Mouse (Mus musculus): ENCODE results near the gene Fam221a.

Fam221a gene

DNA sequence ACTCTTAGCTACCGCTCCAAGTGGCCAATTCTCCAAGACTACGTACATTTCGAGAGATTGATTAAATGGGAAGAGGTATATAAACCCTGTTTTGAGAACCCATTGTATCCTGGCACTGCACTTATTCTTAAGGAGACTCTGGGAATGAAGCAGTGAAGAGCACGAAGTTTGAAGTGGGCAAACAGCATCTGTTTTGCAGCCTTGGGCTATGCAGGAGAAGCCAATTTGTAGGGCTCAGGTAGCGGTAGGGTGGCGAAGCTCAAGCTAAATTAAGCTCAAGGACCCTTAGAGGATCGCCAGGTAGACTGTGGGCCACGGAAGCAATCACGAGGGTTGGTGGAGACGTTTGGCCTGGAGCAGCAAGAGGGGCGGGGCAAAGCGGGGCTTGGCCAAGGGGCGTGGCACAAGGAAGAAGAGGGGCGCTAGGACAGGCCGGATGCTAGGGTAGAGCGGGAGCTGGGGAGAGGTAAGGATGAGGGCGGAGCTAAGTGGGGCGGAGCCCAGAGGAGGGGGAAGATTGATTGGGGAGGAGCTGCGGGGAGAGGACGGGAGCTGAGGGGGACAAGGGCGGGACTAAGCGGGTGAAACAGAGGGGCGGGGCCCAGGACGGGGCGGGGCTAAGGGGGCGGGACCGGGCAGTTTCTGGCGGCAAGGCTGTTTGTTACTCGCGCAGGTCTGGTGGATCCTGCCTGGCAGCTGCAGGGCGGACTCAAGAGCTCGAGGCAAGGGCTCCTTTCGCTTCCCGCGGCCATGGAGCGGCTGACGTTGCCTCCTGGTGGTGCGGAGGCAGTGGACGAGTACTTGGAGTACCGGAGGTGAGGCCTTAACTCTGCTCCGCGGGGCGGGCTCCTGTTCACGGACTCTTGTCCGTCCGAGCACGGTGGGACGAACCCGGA is at the start of gene Fam221a:
TSS of gene Fam221a (plus strand) at position 581 of the 896 bp plus-strand sequence.
- DNase-seq: peak; percentile 75

DNA sequence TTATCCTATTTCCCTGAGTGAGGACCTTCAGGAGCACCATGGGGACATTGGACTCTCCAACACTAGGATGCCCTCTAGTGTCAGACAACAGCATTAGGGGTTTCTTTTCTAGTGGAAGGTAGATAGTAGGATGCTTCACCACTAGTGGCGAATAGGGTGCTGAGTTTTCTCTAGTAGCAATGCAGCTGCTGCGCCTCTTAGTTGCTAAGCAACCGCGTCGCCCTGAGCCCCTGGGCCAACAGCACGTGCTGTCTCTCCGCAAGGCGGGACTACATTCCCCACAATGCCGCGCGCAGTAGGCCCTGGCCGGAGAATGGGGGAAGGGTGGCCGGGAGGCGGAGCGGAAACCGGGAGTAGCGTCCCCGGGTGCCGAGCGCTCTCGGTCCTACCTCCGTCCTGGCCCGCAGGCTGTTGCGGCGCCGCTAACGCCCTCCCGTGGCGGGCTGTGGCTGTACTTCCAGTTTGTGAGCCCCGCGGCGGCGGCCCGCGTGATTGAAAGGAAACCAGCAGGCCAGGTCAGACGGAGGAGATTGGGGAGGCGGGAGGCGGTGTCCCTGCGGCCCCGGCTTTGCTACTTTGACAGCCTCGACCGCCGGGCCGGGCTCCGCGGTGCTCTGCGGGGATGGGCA is 48.5 kb upstream of the Fam221a start, which contains the start of gene Ccdc126:
TSS of gene Ccdc126 (plus strand) at position 309 of the 629 bp plus-strand sequence.
- peak; percentile 96 for DNase-seq

DNA sequence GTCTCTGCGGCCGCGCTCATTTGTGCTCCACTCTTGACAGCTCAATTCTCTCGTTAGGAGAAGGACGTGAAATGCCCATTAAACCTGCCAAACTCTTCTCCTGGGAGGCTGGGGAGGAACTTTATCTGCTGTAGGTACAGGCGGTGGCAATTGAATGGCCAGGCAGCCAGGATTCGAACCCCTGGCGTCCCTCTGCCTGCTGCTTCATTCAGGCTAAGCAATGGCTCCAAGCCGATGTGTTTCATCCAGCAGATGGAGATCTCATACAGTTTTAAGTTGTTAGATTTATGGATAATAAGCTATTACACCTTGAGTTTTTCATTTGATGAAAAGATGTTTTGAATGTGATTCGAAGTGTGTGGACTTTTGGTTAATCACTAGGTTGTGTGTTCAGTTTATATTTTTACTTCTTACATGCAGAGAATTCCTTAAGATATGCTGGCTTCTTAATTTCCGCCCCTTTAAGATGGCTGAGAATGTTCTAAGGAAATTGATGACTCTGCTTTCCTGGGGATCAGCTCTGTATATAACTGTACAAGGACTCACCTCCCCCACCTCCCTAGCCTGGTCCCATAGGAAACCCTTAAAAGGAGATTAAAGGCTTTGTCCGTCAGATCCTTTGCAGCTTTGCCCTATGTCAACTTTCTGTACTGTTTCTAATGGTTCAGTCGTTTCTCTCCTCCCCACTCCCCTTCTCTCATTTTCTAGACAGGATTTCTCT is 47.8 kb upstream of the Fam221a start:
- no peak for DNase-seq

DNA sequence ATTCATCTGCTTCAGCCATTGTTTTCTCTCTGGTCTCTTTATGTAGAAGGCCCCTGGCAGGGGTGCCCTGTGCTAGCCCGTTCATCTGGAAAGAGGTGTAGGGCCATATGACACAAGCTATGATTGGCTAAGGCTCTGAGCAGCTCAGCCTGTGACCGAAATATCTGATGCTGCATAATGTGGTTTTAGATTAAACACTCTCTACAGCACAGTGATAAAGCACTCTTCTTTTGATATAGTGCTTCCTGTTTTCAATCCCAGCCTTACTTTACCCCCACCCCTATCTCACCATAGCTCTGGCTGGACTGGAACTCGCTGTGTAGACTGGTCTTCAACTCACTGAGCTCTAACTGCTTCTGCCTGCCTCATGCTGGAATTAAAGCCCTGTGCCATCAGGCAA is 46.2 kb upstream of the Fam221a start:
- DNase-seq: no peak

DNA sequence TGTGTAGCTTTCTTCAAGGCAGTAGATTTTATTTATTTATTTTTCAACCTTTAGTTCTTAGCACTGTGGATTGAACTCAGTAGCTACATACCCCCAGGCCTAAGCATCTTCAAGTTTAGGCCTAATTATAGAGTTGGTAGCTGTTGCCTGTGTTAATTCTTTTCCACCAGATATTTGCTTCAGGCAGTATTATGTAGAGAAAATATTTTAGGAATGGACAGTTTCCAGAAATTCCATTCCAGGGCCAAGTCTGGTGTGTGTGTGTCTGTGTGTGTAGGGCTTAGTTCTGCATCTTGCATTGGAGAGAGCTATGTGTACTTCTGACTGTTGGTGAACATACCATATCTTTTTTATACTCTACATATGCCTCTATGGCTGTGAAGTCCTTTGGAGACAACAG is 45.5 kb upstream of the Fam221a start:
- DNase-seq: no peak

DNA sequence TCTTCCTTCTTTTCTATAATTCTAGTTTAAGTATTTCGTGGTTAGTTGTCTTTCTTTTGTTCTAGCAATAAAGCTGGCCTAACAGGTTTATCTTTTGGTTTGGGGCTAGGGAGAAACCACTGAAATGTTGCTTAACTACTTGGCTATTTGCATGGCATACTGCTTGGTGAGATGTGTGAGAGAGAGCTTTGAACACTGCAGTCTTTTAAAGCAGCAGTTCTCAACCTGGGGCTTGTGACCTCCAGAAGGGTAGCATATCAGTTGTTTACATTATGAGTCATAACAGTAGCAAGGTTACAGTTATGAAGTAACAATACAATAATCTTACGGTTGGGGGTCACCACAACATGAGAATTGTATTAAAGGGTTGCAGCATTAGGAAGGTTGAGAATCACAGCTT is 44.6 kb upstream of the Fam221a start:
- no peak for DNase-seq

DNA sequence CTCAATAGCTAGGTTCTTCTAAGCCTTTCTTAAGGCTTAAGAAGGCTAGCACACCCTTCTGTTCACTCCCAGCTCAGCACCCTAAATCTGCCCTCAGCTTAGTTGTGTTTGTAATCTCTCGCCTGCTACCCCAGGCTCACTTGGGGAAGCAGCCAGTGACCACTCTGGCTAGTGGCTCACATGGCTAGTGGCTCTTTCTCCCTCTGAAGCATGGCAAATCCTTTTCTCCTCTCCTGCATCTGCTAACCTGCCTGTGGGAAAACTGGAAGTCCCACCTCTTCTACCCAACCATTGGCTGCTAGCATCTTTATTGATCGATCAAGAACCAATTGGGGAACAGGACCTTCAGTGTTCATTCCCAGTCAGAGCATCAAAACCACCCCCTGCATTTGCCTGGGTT is 43.0 kb upstream of the Fam221a start:
- no peak for DNase-seq

DNA sequence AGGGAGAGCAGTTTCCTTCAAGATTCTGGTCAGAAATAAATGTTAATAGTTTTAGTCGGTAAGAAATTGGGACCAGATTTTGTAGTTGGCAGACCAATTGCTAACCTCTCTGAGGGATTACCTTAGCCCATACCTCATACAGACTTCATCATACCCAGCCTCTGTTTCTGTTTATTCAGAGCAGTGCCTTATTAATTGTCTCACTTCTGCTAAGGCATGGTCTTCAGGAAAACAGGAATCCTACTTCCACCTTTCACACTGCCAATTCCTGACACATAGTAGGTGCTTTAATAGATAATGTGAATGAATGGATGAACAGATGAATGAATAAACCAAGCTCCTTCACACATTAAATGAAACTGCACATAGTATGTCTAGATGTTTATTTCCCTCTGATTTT is 42.2 kb upstream of the Fam221a start:
- no peak for DNase-seq

DNA sequence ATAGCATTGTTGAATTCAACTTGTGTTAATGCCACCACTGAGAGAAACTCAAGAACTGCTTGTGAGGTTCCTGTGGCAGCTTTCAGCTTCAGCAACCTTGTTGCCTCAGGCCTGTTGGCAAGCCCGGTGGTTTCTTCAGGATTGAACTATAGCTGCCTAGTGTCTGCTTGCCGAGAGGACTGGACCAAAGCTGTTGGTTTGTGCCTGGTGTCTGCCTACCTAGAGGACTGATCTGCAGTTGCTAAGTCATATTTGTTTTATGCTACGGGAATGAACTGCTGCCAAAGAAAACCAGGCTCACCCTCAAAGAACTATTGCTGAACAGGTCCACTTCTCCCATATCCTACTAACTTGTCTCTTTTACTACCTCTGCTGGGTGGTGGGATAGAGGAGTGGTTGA is 40.7 kb upstream of the Fam221a start:
- no peak for DNase-seq

DNA sequence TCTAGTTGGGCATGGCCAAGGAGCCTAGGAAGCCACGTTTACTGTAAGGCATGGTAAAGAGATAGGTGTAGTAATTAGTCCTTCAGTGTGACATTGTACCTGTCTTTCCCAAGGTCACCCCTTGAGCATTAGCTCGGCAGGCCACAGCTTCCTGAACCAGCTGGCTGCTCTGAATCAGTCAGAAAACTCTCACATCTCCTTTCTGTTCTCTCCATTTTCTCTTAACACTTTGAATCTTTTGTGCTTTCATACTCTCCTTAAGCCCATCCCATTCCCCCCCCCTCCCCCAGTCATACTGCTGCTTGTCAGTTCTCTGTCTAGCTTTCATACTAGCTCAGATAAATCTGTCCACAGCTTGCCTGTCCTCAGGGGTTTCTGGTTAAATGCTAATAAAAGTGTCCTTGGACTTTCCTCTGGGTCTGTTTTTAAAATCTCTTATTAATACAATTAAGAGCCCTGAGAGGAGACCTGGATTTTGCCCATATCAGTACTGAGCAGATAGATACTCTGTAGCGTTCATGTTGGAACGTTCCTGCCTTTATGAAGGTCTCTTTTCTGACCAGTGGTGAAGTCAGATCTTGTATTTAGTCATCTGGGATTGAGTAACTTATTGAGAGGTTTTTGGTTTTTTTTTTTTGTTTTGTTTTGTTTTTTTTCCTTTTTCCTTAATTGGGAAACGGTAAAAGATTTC is 36.0 kb upstream of the Fam221a start:
- DNase-seq: no peak

DNA sequence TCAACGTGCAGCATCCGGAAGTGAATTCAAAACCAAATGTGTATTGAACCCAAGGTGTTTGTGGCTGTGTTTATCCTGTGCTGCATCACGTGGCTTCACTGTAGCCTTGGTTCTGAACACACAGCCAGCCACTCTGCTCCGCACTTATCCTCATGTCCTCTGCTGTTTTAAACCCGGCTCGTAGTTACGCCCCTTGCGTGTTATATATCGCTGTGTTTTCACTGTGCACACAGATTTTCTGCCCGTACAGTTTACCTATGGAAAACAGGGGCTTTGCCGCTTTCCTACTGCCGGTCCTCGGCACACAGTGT is 35.5 kb upstream of the Fam221a start:
- no peak for DNase-seq

DNA sequence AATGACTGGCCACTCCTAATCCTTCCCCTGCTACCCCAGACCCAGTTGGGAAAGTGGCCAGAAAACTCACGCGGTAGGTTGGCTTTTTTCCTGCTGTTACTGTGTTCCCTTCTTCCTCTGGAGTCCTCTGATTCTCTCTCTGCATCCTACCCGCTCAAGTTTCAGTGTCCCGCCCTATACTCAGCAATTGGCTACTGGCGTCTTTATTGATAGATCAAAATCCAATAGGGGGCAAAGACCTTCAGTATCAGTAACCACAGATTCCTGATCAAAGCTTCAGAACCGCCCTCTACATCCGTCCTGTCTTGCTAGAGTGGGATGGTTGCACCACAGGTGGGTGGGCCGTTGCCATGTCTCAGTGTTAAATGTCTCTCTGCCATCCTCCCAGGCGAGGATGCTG is 29.0 kb upstream of the Fam221a start:
- no peak for DNase-seq

DNA sequence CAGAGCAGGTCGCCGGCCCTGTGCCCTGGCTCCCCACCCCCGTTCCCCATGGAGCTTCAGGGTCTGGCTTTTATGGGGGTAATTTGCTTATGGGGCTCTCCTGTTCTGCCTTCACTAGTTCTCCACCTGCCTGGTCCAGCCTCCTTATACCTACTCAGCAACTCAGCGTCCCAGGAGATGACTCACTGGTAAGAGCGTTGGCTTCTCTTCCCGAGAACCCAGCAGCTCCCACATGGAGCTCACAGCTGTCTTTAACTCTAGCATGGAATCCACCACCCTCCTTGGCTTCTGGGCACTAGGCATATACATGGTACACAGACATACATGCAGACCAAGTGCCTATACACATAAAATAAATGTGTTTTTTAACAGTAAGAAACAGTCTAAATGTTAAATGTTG is 28.4 kb upstream of the Fam221a start:
- DNase-seq: no peak

DNA sequence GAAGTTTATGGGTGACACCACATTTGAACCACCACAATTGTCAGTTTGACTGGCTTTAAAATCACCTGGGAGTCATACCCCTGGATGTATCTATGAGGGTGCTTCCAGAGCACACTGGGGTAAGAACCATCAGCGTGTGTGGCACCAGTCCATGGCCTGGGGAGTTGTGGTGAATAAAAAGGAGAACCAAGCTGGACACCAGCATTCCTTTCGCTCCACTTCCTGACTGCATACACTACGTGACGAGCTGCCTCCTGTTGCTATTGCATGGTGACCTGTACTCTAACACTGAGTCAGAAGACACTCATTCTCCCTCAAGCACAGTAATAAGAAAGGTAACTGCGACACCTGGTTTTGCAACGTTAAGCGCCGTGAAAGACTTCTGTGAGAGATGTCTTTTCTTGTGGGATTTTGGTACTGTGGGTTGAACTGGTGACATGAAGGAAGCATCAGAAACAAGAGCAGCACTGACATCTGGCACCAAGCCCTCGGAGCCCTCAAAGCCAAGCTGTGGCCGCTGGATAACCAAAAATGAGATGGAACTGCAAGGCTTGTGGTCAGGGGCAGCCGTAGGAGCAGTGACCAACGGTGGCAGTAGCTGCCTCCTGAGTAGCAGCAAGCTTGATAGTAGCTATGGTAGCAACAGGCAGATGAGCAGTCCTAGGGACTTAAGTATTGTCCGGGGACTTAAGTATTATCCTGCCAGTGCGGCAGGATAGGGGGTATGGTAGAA is 23.6 kb upstream of the Fam221a start:
- no peak for DNase-seq

DNA sequence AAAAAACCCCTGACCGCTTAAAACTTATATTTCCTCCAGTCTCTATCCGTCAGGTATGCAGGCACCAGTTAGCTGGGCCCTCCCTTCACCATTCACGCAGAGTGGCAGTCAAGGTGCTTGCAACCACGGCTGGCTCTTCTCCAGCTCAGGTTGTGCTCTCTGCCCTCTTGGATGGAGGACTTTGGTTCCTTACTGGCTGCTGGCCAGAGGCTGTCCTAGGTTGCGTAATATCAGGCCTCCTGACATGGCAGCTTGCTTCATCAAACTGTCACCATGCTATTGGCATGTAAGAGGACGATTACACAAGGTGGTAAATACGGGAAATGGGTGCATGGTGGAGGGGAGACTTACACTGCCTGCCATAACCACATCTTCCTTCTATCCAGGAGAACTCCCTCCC is 17.7 kb upstream of the Fam221a start:
- no peak for DNase-seq

DNA sequence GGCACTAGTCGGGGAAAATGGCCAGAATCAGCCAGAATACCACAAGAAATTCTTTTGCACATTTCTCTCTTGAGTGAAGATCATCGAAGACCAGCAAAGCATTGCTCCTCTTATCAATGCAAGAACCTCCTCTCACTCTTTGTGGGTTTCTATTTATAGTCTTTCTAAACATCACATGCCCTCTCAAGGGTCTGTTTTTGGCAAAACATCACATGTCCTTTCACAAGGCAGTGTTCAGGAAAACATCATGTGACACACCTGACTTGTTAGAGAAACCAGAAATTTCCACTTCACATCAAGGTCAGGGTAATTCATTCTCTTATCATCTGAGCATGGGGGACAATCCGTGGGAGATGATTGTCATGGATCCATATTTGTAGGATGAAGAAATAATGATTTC is 12.9 kb upstream of the Fam221a start:
- DNase-seq: no peak

DNA sequence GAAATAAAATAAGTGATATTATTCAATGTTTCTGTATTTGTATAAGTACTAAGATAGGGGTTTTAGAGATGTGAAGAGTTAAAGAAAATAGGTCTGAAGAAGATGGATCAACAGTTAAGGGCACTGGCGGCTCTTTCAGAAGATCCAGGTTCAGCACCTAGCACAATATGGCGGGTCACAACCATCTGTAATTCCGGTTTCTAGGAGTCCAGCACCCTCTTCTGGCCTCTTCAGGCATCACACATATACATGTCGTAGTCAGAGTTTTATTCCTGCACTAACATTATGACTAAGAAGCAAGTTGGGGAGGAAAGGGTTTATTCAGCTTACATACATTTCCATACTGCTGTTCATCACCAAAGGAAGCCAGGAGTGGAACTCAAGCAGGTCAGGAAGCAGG is 12.4 kb upstream of the Fam221a start:
- DNase-seq: no peak

DNA sequence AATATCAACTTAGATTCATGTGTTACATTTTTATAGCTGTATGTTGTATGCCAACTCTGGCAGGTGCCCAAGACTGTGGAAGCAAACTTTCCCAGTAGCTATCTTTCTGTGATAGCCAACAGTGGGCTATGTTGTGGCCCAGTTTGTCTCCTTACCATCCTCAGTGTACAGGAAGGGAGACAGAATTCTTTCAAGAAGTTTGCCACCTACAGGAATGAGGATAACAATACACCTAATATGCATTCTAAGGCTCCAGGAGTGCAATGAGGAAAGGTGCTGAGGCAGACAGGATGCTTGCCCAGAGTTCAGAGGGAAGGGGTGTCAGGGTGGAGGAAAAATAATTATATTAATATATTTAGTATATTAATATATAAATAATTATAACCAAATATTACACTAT is 7.1 kb upstream of the Fam221a start:
- DNase-seq: no peak

DNA sequence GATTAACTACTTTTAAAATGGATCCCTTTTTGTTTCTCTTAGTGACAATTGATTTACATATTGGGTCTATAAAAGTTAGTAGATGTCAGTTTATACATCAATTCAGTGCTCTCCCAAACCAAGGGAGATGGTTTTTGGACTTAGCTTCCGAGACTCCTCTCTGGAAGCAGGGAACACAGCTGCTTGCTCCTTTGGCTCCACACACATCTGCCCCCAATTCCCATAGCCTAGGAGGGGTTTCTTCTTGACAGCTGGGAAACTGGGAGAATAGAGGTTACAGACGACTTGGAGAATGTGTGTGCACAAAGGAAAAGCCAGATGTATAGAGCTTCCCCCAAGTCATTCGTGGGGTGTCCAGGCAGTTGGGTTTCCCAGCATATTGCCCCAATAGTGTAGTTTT is 673 bp downstream of the Fam221a start:
- no peak for DNase-seq

DNA sequence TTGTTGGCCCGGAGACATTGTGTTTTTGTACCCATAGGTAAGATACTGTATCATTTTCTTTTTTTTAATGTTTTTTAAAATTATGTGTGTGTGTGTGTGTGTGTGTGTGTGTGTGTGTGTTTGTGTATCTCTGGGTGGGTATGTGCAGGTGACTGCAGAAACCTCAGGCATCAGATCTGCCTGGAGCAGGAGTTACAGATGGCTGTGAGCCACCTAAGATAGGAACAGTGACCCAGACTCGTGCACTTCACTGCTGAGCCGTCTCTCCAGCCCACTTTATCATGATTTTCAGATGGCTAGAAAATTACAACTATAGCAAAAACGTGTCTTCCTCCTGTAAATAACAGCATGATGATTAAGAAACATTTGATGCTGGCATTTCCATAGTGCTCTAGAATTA is 5.2 kb downstream of the Fam221a start:
- no peak for DNase-seq

DNA sequence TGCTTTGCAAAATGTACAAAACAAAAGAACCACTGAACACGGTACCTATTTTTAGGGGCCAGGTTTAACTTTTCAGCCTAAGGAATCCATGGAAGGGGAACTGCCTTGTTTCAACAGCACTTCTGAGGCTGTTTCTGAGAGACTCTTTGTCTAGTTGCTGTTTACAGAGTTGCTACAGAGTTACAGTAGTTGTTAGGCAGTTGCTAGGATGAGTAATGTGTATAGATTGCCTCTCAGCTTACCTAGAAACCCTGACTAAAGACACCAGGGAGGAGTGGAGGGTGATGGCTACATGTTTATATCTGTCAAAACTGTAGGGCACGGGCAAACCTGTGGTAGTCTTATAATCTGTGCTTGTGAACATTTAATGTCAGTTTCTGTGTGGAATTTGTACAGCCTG is 6.4 kb downstream of the Fam221a start:
- DNase-seq: no peak

DNA sequence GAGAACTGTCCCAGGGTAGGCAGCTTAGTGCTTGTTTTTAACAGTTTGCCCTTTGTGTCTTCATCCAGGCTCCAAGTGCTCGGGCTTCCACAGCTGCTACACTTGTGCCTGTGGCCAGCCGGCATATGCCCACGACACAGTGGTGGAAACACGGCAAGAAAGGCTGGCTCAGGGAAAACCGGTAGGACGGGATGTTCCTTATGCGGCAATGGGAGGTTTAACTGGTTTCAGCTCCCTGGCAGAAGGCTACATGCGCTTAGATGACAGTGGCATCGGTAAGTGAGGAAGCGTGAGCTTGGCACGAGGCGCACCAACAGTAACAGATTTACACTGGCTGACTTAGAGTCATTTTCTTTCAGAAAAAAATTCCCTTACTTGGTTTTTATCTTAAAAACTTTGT is 10.8 kb downstream of the Fam221a start:
- DNase-seq: no peak

DNA sequence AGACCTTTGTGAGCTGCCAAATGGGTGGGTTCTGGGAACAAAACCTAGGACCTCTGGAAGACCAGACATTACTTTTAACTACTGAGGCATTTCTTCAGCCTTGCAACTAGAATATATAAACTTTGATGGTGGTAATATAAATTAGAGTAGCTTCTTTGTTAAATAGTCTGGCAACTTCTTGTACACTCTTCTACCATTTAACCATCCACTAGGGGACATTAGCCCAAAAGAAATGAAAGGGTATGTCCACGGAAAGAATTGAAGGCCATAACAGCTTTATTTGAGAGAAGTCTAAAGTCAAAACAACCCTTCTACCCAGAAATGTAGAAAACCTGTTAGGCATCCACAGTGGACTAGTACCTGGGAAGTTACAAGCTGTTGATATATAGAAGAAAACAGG is 26.7 kb downstream of the Fam221a start:
- no peak for DNase-seq

Data from cerebellum, adult 11 months (tissue).